Mouse (Mus musculus): ENCODE data around the gene Eln. TPM values are rescaled to one million over a fixed set of nuclear protein-coding genes. Genes with fewer than 3 reads are reported as not detected.

Eln gene
- 1.0 and 4.2 TPM in 2 replicates for polyA plus RNA-seq (2016; fragmentation: Nextera tagmentation; extraction: Ambion mirVana)

DNA sequence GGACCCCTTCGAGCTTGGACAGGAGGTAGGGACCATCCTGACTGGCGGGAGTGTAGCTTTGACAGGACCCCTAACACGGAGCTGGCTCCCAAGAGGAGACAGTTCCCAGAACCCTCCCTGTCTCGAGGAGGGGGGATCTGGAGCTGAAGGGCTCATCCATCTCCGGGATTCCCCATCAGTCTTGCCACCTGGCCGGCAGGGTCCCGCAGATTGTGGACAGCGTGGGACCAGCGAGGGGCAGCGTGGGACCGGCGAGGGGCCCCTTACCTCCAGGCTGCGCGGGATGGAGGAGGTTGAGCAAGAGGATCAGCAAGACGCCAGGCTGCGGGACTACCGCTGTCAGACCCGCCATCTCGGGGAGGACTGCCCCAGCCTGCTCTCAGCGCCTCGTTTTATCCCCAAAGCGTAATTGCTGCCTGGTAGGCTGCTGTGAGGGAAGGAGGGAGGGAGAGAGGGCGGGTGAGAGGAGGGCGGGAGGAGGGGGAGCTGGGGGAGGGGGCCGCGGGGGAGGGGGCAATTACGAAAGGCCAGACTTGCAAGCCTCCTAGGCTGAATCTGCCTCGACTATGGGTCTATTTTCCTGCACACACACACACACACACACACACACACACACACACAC is at the start of gene Eln:
Gene Eln (minus strand): TSS at position 434 of the 622 bp plus-strand sequence.
- Histone ChIP-seq H3K27me3 (ENCODE audit: low read depth, poor library complexity, severe bottlenecking) (peaks cover 67% of the 10 kb centered on the region), H3K4me3 (peak within 1 kb of the TSS; percentile 56), H3K36me3 (no peaks in the 10 kb centered on the region), H3K27ac (peak within 1 kb of the TSS; percentile 86), H3K9me3 (replicated peaks) (no peaks in the 10 kb centered on the region), H3K4me1 (peaks cover 44% of the 10 kb centered on the region)
- WGBS, result 3% methylated on average over 22 of the region's 28 CpGs
- peak; percentile 70 for DNase-seq (ENCODE audit: low spot score)

DNA sequence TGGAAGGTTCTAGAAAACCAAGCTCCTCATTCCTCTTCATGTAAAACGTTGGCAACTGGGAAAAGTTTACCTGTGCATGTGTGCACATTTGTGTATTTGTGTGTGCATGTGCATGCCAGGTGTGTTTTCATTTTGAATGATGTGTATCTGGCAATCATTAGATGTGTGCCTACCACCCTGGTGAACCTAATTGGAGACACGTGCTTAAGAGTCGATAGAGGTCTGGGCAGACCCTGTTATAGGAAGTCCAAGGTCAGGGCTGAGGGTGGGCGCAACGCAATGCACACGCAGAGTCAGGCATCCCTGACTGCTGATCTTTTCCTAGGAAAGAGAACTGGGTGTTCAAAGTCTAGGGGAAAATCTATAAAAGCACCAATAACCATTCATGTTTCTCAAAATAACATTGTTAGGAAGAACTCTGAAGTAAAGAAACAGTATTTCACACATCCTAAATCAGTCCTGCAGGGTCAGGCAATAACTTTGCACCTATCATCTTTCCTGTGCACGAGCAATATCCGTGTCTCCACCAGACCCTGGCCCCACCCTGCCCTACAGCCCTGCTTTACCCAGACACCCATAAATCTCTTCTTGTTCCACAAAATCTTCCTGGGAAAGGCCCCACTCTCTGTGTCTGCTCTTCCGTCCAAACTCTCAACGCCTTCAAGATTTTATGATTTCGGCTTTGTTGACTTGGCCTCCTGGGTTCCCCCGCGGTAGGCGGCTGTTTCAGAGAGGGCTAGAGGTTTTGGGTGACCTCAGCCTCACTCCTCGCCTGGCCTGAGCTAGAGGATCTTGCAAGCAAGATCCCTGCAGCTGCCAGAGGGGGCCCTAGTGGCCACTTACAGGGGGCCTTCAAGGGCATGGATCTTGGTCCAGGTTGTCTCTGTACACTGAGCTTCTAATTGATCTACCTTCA is 43.2 kb upstream of the Eln start:
- Histone ChIP-seq H3K4me3 (peak overlapping the region; percentile 13; the same call in 1 of the 2 replicates), H3K4me1 (peaks cover 50% of the 10 kb centered on the region), H3K27me3 (ENCODE audit: low read depth, poor library complexity, severe bottlenecking) (peaks cover 15% of the 10 kb centered on the region; the same call in 1 of the 2 replicates), H3K36me3 (no peaks in the 10 kb centered on the region), H3K9me3 (replicated peaks) (no peaks in the 10 kb centered on the region), H3K27ac (peak overlapping the region; percentile 70)
- 44% methylated on average over 15 of the region's 15 CpGs for WGBS
- peak; percentile 57 for DNase-seq (ENCODE audit: low spot score)

DNA sequence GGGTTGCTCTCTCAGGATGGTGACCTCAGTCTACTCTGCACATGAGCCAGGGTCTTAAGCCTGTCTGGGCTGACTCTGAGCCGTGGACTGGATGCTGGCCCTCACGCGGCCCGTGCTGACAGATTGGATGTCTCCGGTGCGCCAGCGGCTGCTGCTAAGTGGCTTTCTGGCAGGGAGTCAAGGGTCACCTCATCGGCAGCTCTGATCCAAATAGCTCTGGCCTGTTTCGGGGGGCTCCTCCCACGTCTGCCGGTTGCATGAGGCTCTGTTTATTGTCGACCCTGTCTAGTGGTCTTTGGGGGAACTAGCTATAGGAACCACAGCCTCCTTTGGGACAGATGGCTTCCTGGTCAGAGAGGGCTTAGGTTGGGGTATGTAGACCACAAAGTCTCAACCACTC is 41.1 kb upstream of the Eln start:
- H3K27me3 ChIP-seq (ENCODE audit: low read depth, poor library complexity, severe bottlenecking), result peaks cover 21% of the 10 kb centered on the region
- no peaks in the 10 kb centered on the region for H3K9me3 ChIP-seq (replicated peaks)
- peak overlapping the region; percentile 70; the same call in 1 of the 2 replicates for H3K27ac ChIP-seq
- no peaks in the 10 kb centered on the region for H3K36me3 ChIP-seq
- no peak overlapping the region for H3K4me3 ChIP-seq
- H3K4me1 ChIP-seq, result peaks cover 57% of the 10 kb centered on the region
- DNase-seq (ENCODE audit: low spot score), result peak; percentile 71
- WGBS, result 16% methylated on average over 12 of the region's 12 CpGs

DNA sequence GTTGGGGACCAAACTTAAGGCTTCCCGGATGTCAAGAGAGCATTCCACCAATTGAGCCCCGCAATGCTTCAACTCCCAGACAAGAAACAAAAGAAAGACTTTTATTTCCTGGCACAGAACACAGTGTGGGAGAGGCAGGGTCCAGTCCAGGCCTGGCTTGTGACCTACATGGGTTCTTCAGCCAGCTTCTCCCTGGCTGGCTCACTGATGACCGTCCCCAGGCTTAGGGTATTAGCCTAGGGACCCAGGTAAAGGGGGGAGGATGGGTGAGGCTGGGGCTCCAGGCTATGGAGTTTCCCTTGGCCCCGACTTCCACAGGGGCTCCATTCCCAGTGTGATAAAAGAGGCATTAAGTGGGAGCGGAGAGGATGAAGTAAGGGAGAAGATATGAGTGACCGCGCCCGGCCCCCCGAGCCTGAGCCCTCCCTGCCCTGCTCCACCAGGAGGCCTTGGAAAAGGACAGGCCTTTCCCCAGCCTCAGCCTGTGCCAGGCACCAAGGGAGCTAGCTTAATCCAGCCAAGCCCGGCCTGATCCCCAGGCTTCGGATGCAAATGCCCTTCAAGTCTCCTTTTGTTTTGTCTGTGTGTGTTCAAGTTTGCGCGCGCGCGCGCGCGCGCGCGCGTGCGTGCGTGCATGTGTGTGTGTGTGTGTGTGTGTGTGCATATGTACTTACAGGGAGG is 38.7 kb upstream of the Eln start:
- no peak for DNase-seq (ENCODE audit: low spot score)
- no peaks in the 10 kb centered on the region for H3K9me3 ChIP-seq (replicated peaks)
- 71% methylated on average over 25 of the region's 25 CpGs for WGBS
- H3K4me1 ChIP-seq, result peaks cover 55% of the 10 kb centered on the region
- H3K4me3 ChIP-seq, result no peak overlapping the region
- H3K27me3 ChIP-seq (ENCODE audit: low read depth, poor library complexity, severe bottlenecking), result peaks cover 28% of the 10 kb centered on the region
- peak overlapping the region; percentile 74 for H3K27ac ChIP-seq
- no peaks in the 10 kb centered on the region for H3K36me3 ChIP-seq

DNA sequence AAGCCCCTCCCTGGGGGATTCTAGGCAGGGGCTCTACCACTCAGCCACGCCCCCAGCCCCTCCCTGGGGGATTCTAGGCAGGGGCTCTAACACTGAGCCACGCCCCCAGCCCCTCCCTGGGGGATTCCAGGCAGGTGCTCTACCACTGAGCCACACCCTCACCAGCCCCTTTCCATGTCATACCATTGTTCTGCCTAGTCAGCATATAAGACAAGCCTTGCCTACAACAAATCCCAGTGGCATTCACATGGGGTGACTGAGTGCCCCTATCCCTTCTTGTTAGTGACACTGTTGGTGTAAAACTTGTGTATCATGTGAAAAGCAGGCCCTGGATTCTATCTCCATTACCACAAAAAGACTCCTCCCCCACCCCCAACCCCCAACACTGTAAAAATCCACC is 36.7 kb upstream of the Eln start:
- WGBS, result 53% methylated on average over 2 of the region's 2 CpGs
- no peak overlapping the region for H3K4me3 ChIP-seq
- DNase-seq (ENCODE audit: low spot score), result no peak

DNA sequence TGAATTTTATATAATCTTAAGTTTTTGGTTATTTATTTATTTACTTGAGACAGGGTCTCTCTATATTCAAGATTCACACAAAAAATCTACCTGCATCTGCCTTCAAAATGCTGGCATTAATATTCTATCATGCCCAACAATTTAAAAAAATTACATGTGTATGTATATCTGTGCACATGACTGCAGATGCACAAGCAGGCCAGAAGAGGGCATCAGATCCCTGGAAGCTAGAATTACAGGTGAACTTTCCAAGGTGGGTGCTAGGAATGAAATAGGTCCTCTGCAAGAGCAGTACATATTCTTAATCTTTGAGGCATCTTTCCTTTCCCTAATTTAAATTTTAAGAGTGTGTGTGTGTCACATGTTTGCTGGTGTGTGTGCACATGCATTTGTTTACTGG is 33.8 kb upstream of the Eln start:
- Histone ChIP-seq H3K4me3 (no peak overlapping the region), H3K27me3 (ENCODE audit: low read depth, poor library complexity, severe bottlenecking) (peaks cover 19% of the 10 kb centered on the region), H3K4me1 (peaks cover 33% of the 10 kb centered on the region), H3K9me3 (replicated peaks) (no peaks in the 10 kb centered on the region), H3K27ac (no peak overlapping the region), H3K36me3 (no peaks in the 10 kb centered on the region)
- no peak for DNase-seq (ENCODE audit: low spot score)

More for the DNA sequence above, 36.7 kb upstream of the Eln start:
- H3K27me3 ChIP-seq (ENCODE audit: low read depth, poor library complexity, severe bottlenecking), result peaks cover 28% of the 10 kb centered on the region
- H3K27ac ChIP-seq, result no peak overlapping the region
- no peaks in the 10 kb centered on the region for H3K9me3 ChIP-seq (replicated peaks)
- H3K36me3 ChIP-seq, result no peaks in the 10 kb centered on the region
- H3K4me1 ChIP-seq, result peaks cover 45% of the 10 kb centered on the region

DNA sequence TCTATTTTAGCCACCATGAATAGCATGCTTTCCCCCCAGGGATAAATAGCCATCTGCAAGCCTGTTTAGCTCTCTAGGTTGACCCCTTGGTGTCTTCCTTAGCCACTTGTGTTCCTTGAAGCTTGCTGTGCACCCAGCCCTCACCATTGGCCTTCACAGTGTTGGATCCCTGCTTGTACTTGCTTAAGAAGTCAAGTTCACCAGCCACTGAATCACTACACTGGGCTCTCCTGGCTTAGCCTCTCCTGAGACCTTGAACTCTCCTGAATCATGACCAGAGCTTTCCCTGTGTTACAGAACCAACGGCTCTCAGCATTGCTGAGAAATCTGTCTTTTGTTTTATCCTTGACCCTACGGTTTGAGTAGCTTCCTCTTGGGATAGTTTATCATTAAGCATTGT is 33.0 kb upstream of the Eln start:
- Histone ChIP-seq H3K27me3 (ENCODE audit: low read depth, poor library complexity, severe bottlenecking) (peaks cover 11% of the 10 kb centered on the region; the same call in 1 of the 2 replicates), H3K9me3 (replicated peaks) (no peaks in the 10 kb centered on the region), H3K36me3 (no peaks in the 10 kb centered on the region), H3K4me3 (no peak overlapping the region), H3K27ac (no peak overlapping the region), H3K4me1 (peaks cover 28% of the 10 kb centered on the region)
- 88% methylated on average over 2 of the region's 2 CpGs for WGBS
- no peak for DNase-seq (ENCODE audit: low spot score)

DNA sequence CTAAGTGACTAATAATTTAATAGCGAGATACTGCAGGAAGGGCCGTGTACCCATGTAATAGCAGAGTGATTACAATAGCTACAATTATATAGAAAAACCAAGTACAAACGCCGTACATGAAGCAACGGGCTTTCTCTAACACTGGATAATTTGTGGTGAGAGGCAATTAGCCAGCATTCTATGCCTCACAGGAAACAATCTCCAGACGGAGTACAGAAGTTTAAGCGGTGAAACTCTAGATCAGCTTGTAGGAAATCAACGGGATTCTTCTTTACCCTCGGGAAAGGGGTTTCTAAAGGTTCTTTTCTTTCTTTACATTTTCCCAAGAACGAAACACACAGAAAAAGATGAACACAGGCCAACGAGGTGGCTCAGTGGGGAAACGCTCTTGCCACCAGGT is 29.4 kb upstream of the Eln start:
- Histone ChIP-seq H3K9me3 (replicated peaks) (no peaks in the 10 kb centered on the region), H3K4me1 (peaks cover 25% of the 10 kb centered on the region), H3K27ac (no peak overlapping the region), H3K36me3 (no peaks in the 10 kb centered on the region), H3K27me3 (ENCODE audit: low read depth, poor library complexity, severe bottlenecking) (no peaks in the 10 kb centered on the region), H3K4me3 (no peak overlapping the region)
- DNase-seq (ENCODE audit: low spot score), result no peak
- WGBS, result 70% methylated on average over 12 of the region's 12 CpGs

DNA sequence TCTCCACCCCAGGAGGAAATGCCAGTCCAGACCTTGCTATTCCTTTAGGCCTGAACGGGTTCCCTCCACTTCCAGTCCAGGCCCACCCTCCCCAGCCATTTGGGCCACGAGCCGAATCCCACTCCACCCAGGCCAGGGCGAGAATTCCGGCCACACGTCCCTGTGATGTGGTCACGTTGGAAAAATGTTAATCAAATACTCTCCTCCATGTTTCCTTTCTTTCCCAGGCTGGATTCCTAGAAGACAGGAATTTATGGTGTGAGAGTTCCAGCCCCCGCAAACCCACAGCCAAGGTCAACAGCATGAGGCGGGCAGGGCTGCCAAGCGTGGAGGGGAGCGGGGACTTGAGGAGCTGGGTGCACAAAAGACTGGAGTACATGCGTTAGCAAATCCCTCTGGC is 25.4 kb upstream of the Eln start:
- Histone ChIP-seq H3K4me3 (no peak overlapping the region), H3K27ac (no peak overlapping the region), H3K36me3 (no peaks in the 10 kb centered on the region), H3K27me3 (ENCODE audit: low read depth, poor library complexity, severe bottlenecking) (no peaks in the 10 kb centered on the region), H3K4me1 (peaks cover 18% of the 10 kb centered on the region), H3K9me3 (replicated peaks) (no peaks in the 10 kb centered on the region)
- 90% methylated on average over 12 of the region's 12 CpGs for WGBS
- DNase-seq (ENCODE audit: low spot score), result no peak

DNA sequence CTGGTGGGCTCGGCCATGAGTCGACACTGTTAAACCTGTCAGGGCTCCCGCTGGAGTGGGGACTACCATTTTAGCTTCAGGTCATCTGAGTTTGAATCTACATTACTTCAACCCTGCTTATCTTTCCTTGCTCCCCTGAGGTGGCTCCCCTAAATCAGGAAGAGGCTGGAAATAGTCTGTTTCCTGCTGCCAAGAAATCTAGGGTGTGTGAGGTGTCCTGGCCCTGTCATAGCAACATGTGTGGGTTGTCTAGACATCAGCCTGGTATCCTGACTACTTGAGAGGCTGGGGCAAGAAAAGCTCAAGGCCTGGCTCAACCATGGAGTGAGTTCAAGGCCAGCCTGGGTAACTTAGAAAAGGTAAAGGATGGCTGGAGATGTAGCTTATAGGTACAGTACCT is 24.6 kb upstream of the Eln start:
- no peak overlapping the region for H3K27ac ChIP-seq
- no peak for DNase-seq (ENCODE audit: low spot score)
- peaks cover 4% of the 10 kb centered on the region; the same call in 1 of the 2 replicates for H3K27me3 ChIP-seq (ENCODE audit: low read depth, poor library complexity, severe bottlenecking)
- no peaks in the 10 kb centered on the region for H3K36me3 ChIP-seq
- no peaks in the 10 kb centered on the region for H3K9me3 ChIP-seq (replicated peaks)
- H3K4me1 ChIP-seq, result peaks cover 12% of the 10 kb centered on the region
- H3K4me3 ChIP-seq, result no peak overlapping the region
- 91% methylated on average over 3 of the region's 3 CpGs for WGBS

DNA sequence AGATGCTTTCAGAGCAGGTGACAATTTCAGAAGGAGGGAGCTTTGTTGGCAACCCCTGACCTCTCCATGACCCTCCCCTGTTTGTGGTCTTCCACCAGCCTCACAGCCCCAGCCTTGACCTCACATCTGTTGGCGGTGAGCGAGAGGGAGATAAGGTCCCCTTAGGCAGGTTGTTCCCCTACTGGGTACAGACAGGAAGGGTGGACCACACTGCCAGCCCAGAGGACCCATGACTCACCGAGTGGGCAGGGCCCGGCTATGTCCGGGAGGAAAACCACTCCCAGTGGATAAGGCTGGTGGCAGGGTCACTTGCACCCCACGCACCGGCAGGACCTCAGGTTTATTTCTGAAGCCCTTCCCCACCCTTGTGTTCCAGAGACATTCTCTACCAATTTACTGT is 22.1 kb upstream of the Eln start:
- H3K9me3 ChIP-seq (replicated peaks), result no peaks in the 10 kb centered on the region
- no peak overlapping the region for H3K27ac ChIP-seq
- H3K4me1 ChIP-seq, result peaks cover 10% of the 10 kb centered on the region; the same call in 1 of the 2 replicates
- H3K4me3 ChIP-seq, result no peak overlapping the region
- DNase-seq (ENCODE audit: low spot score), result no peak
- H3K36me3 ChIP-seq, result no peaks in the 10 kb centered on the region
- 86% methylated on average over 7 of the region's 7 CpGs for WGBS
- H3K27me3 ChIP-seq (ENCODE audit: low read depth, poor library complexity, severe bottlenecking), result peaks cover 4% of the 10 kb centered on the region; the same call in 1 of the 2 replicates

DNA sequence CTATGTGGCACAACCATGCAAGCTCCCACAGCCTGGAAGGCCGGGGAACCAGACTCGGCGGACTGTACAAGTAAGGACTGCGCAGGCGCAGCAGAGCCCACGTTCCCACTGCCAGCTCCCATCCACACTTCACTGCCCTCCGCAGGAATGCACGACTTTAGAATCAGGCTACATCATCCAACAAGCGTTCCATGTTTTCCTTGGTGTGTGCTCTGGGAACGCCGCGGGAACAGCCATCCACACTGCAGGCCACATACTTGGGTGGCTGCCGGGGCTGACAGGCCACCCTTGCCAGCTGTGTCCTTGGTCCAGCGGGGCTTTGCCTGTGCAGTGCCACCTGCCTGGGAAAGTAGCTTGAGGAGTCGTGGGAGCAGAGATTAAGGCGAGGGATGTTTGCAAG is 18.3 kb upstream of the Eln start:
- H3K27ac ChIP-seq, result no peak overlapping the region
- H3K36me3 ChIP-seq, result no peaks in the 10 kb centered on the region
- no peak for DNase-seq (ENCODE audit: low spot score)
- WGBS, result 85% methylated on average over 16 of the region's 16 CpGs
- no peaks in the 10 kb centered on the region for H3K9me3 ChIP-seq (replicated peaks)
- peaks cover 4% of the 10 kb centered on the region; the same call in 1 of the 2 replicates for H3K4me1 ChIP-seq
- no peak overlapping the region for H3K4me3 ChIP-seq
- peaks cover 4% of the 10 kb centered on the region; the same call in 1 of the 2 replicates for H3K27me3 ChIP-seq (ENCODE audit: low read depth, poor library complexity, severe bottlenecking)

Data from limb, embryonic 10.5 days (tissue).